Mouse (Mus musculus) CD4-positive helper T cell, adult 2 months (primary cell): ENCODE results near the gene Icam2.
A peak's percentile ranks its signal among the peaks of the same experiment; 100 is the strongest.
"Not testable (repeated sequence)": the region's sequence is repeated elsewhere in the genome, so short reads cannot be mapped to it uniquely, and the experiment has no call there.

Experiments used
- DNase-seq: peaks from one replicate; pipeline ENCODE4 v3.0.0-alpha.2; 2012; ENCODE audit warnings: low read depth, missing footprints, low spot score

The Icam2 gene

DNA sequence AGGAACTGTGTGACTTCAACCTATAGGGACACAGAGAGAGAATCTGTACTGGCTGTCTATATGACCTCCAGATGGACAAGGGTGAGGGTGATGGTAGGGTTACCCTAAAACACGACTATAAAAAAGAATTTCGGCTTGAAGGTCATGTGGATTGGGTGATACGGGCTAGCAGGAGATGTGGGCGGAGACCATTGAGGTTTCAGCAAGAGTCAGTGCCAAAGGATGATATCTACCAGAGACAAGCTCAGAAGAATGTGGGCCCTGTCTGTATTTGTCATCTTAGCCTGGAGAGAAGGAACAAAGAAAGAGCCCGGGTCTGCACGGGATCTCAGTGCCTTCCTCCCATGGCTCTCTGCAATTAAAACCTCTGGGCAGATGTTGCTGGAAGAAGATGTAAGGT is 38.1 kb downstream of the Icam2 start:
- no peak for DNase-seq

DNA sequence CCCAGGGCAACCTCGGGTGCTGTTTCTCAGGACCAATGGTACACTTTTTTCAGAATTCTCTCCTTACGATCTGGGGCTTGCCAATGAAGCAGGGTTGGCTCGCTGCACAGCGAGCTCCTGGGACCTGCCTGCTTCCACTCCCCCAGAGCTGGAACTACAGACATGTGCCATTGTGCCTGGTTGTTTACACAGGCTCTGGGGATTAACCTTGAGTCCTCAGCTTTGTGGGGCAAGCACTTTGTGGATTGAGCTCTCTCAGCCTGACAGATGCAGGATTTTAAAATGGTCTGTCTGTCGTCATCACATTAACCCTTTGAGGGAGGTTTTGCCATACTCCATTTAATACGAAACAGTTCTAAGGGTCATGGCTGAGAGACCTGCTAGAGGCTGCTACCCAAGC is 43.0 kb downstream of the Icam2 start:
- no peak for DNase-seq

DNA sequence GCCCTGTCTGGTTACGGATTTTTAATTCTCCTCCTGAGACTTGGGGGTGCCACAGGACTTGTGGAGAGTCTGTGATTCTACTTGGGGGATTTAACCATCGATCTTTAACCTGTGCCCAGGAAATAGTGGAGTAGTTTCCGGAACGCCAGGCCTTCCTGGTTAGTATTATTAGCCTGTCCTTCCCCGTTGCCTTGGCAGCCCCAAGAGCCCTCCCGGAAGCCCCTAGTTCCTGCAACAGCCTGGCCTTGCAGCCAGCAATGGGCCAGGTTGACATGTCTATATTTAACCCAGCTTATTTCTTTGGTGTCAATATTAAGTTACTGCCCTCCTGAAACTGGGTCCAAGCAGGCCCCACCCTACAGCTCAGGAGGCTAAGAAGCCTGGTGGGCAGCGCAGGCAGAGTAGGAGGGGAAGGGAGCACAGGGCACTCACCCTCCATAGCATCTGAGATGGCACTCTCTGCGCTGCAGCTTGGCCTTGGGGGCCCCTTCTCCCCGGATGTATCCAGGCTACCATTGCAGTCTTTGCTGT is 46.8 kb downstream of the Icam2 start:
- DNase-seq = no peak

DNA sequence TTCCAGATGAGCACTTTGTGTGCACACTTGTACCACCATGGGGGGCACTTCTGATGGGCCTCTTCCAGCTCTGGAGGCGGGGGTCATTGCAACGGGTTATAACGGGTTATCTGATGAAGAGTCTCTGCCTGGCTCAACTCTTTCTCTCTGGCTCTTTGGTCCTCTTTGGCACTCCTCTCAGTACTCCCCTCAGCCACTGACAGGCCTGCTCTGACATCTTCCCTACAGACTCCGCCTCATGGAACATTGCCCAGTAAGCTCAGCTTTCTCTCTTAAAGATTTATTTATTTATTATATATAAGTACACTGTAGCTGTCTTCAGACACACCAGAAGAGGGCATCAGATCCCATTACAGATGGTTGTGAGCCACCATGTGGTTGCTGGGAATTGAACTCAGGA is 48.6 kb downstream of the Icam2 start:
- not testable (repeated sequence) for DNase-seq

DNA sequence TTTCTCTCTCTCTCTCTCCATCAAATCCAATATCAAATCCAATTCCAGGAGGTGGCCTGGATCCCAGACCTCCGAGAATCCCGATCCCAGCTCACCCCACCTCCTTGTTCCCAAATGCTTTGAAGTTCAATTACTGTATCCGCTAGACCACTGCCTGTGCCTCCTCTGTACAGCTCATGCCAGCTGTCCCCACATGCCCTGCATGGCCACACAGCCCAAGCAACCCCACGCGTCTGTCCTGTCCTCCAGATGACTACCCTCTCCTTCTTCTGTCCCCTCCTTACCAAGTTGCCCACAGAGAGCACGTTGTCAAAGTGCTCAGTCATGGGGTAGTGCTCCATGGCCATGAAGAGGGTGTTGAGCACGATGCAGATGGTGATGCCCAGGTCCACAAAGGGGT is 49.0 kb downstream of the Icam2 start:
- no peak for DNase-seq

DNA sequence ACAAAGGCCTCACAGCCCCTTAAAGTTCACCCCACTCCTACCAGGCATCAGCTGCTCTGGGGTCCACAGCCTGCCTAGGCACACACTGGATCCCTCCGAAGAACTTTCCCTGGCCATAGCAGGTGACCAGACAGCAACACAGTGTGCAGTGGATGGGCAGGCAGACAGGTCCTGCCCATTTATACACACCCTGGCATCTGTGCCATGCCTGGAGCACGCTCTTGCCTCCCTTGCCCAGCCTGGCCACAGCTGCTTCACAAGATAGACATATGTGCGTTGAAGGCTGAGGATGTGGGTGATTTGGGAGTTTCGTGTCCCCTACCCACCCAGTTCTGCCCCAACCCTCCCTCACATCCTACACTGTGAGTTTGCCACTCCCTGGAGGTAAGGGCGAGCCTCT is 49.8 kb downstream of the Icam2 start:
- no peak for DNase-seq

DNA sequence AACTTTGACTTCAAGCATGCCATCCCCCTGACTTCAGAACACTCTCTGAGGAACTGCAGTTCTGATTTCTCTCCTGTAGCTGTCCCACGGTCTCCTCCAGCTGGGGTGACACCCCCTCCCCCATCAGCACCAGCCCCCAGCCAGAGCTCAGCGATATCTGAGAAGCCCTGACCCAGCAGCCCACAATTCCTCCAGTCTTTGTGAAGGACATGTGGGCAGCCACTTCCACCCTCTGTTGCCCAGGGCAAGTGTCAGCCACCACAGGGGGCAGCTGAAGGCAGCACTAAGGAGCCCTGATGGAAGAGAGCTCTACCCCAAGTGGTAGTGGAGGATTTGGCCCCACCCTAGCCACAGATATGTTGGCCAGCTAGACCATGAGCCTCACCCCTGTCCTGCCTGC is 53.8 kb downstream of the Icam2 start:
- no peak for DNase-seq

DNA sequence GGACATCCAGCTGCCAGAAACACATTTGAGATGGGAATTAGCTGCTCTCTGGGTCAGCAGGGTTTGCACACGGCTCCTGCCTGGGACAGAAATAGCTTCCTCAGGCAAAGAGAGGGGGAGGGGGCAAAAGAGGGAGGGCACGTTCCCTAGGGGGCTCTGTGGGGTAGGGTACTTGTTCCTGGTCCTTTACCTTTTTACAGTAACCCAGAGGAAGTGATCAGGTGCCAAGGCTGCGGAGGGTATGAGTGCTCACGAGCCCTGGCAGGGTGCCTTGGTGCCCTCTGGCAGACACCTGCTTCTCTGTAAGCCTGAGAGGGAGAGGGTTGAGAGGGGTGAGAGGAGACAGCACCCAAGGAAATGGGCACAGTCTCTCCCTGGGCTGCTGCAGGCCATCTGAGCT is 55.4 kb downstream of the Icam2 start:
- DNase-seq = no peak

DNA sequence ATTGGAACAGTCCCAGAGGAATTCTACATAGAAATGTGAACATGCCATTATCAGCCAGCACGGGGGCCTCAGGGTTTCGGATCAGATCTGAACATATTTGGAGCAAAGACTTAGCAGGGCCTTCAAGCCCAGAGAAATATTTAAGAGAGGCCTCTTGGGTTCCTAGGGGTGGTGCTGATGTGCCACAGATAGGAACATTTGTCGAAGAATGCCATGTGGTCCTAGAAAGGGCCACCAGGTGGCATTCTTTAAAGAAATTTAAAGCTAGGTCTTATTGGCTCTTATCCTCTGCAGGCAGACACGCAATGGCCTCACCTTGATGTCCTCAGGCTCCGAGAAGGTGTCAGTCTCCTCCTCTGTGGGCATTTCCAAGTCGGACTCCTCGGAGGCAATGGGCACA is 58.2 kb downstream of the Icam2 start:
- peak; percentile 85 for DNase-seq

DNA sequence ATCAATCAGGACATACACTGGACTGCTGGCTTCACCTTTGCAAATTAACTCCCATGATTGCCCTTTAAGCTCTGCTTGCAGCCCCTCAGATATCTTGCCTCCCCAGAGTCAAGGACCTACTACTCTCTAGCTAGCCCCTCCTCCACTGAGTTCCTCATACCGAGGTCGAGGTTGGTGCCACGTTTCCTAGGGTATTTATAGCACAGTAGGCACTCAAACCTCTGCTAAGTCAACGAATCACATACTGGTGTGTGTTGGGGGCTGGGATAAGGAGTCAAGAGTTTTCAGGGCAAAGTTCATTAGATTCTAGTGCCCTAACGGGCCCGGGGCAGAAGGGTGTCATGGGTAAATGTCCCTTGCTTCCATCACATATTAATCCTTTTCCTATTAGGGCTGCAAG is 58.7 kb downstream of the Icam2 start:
- no peak for DNase-seq

DNA sequence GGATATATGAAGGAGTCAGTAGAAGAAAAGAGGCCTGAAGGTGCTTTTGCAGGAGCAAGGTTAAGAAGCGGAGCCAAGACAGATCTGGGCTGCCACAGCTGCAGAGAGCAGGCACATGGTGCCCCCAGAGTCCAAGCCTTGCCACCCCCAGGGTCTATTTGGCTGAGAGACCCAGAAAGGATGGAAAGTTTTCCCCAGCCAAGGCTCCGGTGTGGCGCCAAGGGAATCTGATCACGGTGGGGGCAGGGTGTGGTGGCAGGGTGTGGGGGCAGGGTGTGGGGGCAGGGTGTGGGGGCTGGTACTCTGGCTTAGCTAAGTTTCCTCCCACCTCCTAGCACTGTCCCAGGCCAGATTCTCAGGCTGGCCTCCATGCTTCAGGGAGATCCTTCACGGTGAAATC is 59.4 kb downstream of the Icam2 start:
- DNase-seq = no peak
